Mouse (Mus musculus) limb, embryonic 10.5 days (tissue): ENCODE data around the gene Stard3. TPM values are rescaled to one million over a fixed set of nuclear protein-coding genes. Genes with fewer than 3 reads are reported as not detected.

Source experiments
- DNase-seq: peaks from one replicate; pipeline ENCODE4 v3.0.0-alpha.2; 2017; ENCODE audit warnings: low spot score
- H3K27ac ChIP-seq: fragments of 300-500 bp; sonication (generic); 2 replicates; pipeline ENCODE4 v1.5.1; 2016; ENCODE audit warnings: mild to moderate bottlenecking
- H3K27me3 ChIP-seq: fragments of 300-500 bp; sonication (generic); 2 replicates; pipeline ENCODE4 v1.6.1; 2016; ENCODE audit warnings: low read depth, mild to moderate bottlenecking; ENCODE audit not compliant: poor library complexity, severe bottlenecking
- H3K36me3 ChIP-seq: fragments of 300-500 bp; sonication (generic); 2 replicates; pipeline ENCODE4 v1.6.1; 2016; ENCODE audit warnings: mild to moderate bottlenecking, moderate library complexity
- H3K4me1 ChIP-seq: fragments of 300-500 bp; sonication (generic); 2 replicates; pipeline ENCODE4 v1.6.1; 2016
- H3K4me3 ChIP-seq: fragments of 300-500 bp; sonication (generic); 2 replicates; pipeline ENCODE4 v1.5.1; 2016; ENCODE audit warnings: mild to moderate bottlenecking, moderate library complexity
- H3K9me3 ChIP-seq: fragments of 300-500 bp; sonication (generic); replicated peaks from 2 replicates; pipeline ENCODE4 v1.6.1; 2016; ENCODE audit warnings: mild to moderate bottlenecking
- WGBS: fragments of 180-500 bp; shearing (Covaris S2); methylation state at CpG from one replicate; pipeline ENCODE4 v1.1.7; 2016; 5-methylcytosine and 5-hydroxymethylcytosine counted together
- polyA plus RNA-seq: library from polyadenylated mRNA; unstranded; fragments of >200 nt; fragmentation: Nextera tagmentation; extraction: Ambion mirVana; gene quantifications from 2 replicates; pipeline ENCODE4 v1.2.1, GENCODE M21; 2016

Stard3 gene
- polyA plus RNA-seq, 1 experiment from 2014 or later = 41.3 TPM

DNA sequence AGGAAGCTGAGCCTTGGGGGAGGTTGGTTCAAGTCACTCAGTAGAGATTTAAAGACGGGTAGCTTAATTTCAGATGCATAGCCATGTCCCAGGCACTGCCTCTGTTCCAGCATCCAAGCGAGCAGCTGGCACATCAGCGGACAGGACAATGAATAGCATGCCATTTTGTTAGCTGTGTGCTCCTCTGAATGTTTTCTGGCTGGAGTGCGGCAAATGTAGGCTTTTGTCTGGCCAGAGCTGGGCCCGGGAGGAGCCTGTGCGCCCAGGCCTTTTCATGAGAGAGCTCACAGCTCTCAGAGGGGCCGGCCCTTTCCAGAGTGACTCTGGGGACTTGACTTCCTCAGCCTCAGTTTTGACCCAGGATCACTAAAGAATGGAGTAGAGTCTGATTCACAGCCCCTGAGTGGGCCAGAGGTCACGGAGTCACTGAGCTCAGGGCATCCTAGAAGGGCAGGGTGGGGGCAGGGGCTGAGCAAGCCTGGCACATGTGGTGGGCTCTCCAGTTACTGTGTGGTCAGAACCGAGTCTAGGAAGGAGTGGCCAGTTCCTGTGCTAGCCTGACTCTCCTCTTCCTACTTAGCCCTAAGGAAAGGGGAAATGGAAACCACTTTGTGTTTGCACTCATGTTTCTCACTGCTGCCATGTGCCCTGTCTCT lies 2.8 kb downstream of the Stard3 start:
- H3K4me3 ChIP-seq = no peak overlapping the region
- DNase-seq = no peak
- 72% methylated on average over 9 of the region's 9 CpGs for WGBS
- no peaks in the 10 kb centered on the region for H3K9me3 ChIP-seq
- H3K27ac ChIP-seq = peak overlapping the region; percentile 10; the same call in 1 of the 2 replicates
- peaks cover 8% of the 10 kb centered on the region; the same call in 1 of the 2 replicates for H3K36me3 ChIP-seq
- H3K4me1 ChIP-seq = peaks cover 40% of the 10 kb centered on the region
- H3K27me3 ChIP-seq = peaks cover 8% of the 10 kb centered on the region; the same call in 1 of the 2 replicates

DNA sequence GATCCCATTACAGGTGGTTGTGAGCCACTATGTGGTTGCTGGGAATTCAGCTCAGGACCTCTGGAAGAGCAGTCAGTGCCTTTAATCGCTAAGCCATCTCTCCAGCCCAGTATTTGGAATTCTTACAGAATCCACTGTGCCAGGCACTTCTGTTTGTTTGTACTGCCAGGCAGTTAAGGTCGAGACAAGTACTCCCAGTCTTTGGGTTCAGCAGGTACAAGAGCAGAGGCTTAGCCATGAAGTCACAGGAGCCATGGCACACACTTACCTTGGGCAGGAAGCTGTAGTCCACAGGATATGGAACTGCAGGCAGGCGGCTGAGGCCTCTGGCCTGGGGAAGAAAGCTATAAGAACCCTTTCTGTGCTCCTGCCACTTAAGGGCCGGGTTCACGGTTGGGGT lies 5.6 kb downstream of the Stard3 start:
- H3K4me1 ChIP-seq = peaks cover 25% of the 10 kb centered on the region
- 87% methylated on average over 5 of the region's 5 CpGs for WGBS

DNA sequence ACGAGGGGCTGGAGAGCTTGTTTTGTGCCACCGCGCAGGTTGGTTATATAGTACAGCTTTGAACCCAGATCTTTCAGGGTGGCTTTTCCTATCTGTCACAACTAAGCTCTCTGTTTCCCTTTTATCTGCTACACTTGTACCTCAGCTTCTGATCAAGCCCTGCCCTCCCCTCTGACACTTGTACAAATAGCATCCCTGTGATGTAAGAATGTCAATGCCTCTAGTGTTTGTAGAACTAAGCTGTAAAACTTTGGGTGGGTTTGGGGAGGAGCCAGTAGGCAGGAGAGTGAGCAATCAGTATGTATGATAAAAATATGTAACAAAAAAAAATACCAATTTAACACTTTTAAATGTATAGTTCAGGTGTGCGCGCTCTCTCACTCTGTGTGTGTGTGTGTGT lies 6.2 kb downstream of the Stard3 start:
- Histone ChIP-seq H3K36me3 (peaks cover 14% of the 10 kb centered on the region), H3K27ac (no peak overlapping the region), H3K9me3 (no peaks in the 10 kb centered on the region), H3K4me1 (peaks cover 19% of the 10 kb centered on the region), H3K27me3 (no peaks in the 10 kb centered on the region), H3K4me3 (no peak overlapping the region)
- 96% methylated on average over 5 of the region's 5 CpGs for WGBS
- no peak for DNase-seq

More for the DNA sequence above, 5.6 kb downstream of the Stard3 start:
- Histone ChIP-seq H3K27me3 (no peaks in the 10 kb centered on the region), H3K27ac (no peak overlapping the region), H3K4me3 (no peak overlapping the region), H3K36me3 (peaks cover 14% of the 10 kb centered on the region), H3K9me3 (no peaks in the 10 kb centered on the region)
- DNase-seq = no peak

DNA sequence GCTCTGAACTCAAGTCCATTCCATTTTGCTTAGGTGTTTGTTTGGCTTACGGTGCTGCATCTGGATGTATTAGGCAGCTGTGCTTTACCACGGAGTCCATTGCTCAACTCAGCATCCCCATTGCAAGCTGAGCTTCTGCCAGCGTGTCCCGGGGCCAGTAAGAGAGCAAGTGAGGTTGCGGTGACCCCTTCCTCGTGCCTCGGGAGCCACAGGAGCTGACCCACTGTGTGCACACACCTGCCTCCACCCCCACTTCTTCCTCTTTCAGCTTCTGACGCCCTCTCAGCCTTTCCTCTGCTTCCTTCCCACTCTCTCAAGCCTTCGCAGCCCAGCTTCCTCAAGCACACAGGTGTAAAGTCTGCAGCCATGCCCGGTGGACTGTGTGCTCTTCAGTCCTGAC lies 8.1 kb downstream of the Stard3 start:
- H3K27me3 ChIP-seq = no peaks in the 10 kb centered on the region
- no peaks in the 10 kb centered on the region for H3K9me3 ChIP-seq
- no peak overlapping the region for H3K4me3 ChIP-seq
- DNase-seq = no peak
- H3K4me1 ChIP-seq = peaks cover 11% of the 10 kb centered on the region
- 69% methylated on average over 10 of the region's 10 CpGs for WGBS
- peaks cover 14% of the 10 kb centered on the region for H3K36me3 ChIP-seq
- no peak overlapping the region for H3K27ac ChIP-seq

DNA sequence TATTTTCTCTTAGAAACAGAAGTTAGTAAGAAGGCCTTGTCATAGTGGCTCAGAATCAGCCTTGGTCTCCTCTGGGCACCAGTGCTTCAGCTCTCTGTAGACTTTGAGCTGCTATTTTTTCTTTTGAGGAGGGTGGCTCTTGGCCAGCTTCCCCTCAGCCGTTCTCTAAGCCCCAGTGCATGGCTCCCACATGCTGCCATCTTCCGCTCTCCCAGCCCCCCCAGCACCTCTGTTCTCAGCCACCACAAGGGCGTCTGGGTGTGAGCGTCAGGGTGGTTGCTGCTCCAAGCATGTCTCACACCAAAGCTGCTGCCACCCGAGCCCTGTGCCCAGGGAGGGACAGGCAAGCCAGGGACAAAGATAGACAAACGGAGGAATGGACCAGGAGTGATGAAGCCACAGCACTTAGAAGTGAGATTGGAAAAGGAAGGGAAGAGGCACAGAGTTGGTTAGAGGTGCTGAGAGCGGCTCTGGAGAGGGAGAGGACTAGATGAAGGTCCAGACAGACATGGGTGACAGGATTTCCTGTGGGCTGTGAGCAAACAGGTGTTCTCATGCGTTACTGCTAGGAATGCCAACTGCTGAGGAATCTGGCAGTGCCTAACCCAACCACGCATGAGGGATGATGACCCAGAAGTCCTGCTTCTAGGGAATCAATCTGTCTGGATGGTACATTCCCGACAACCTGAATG lies 9.1 kb downstream of the Stard3 start:
- H3K27ac ChIP-seq = no peak overlapping the region
- no peak for DNase-seq
- H3K36me3 ChIP-seq = peaks cover 10% of the 10 kb centered on the region
- 81% methylated on average over 10 of the region's 10 CpGs for WGBS
- H3K4me3 ChIP-seq = no peak overlapping the region
- no peaks in the 10 kb centered on the region for H3K27me3 ChIP-seq
- H3K4me1 ChIP-seq = peaks cover 14% of the 10 kb centered on the region
- no peaks in the 10 kb centered on the region for H3K9me3 ChIP-seq

DNA sequence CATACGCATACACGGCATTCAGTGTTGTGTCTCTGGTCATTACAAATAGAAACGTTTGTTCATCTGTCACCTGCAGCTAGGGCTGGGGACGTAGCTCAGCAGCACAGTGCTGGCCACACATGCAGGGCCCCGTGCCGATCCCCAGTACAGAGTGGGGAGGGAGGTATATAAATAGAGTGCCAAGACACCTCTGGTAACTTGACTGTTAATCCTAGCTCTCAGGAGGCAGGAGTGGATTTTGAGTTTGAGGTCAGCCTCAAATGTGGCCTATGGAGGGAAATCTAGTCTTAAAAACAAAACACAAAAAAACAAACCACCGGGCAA lies 9.7 kb downstream of the Stard3 start:
- Histone ChIP-seq H3K4me3 (no peak overlapping the region), H3K36me3 (peaks cover 10% of the 10 kb centered on the region), H3K27me3 (no peaks in the 10 kb centered on the region), H3K9me3 (no peaks in the 10 kb centered on the region), H3K4me1 (peaks cover 14% of the 10 kb centered on the region), H3K27ac (no peak overlapping the region)
- no peak for DNase-seq
- 90% methylated on average over 7 of the region's 7 CpGs for WGBS

DNA sequence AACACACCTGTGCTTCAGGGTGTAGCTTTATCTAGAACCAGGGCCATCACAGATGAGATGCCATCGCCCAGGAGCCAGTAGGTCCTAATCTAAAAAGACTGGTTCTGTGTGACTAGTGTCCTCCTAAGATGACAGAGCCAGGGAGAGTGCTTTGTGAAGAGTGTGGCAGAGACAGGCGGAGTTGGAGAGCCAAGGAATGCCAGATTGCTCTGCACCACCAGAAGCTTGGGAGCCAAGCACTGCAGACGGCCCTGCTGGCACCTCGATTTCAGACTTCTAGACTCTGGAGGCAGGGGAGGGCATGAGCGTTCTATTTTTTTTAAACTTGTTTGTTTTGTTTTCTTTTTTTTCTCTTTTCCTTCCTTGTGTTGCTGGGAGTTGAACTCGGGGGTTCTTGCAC lies 11.2 kb downstream of the Stard3 start:
- Histone ChIP-seq H3K9me3 (no peaks in the 10 kb centered on the region), H3K36me3 (peaks cover 18% of the 10 kb centered on the region), H3K27me3 (no peaks in the 10 kb centered on the region), H3K4me3 (no peak overlapping the region), H3K4me1 (peaks cover 14% of the 10 kb centered on the region), H3K27ac (no peak overlapping the region)
- no peak for DNase-seq
- 92% methylated on average over 6 of the region's 6 CpGs for WGBS

DNA sequence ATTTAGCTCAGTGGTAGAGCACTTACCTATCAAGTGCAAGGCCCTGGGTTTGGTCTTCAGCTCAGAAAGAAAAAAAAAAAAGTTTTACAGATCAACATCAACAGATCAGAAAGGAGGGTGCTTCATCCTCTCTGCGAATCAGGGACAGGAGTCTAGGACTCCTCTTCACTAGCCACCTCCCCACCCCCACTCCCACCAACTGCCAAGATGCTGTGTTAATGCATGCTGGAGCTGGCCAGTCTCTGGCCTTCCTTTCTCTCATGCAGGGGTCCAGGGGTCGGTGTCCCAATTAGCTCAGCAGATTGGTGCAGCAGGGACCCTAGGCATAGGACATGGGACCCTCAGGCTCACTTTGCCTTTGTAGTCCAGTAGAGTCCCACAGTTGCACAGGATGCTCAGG lies 12.4 kb downstream of the Stard3 start:
- Histone ChIP-seq H3K36me3 (peaks cover 30% of the 10 kb centered on the region), H3K4me1 (peaks cover 14% of the 10 kb centered on the region), H3K27ac (no peak overlapping the region), H3K9me3 (no peaks in the 10 kb centered on the region), H3K4me3 (no peak overlapping the region), H3K27me3 (no peaks in the 10 kb centered on the region)
- 75% methylated on average over 2 of the region's 2 CpGs for WGBS
- DNase-seq = no peak

DNA sequence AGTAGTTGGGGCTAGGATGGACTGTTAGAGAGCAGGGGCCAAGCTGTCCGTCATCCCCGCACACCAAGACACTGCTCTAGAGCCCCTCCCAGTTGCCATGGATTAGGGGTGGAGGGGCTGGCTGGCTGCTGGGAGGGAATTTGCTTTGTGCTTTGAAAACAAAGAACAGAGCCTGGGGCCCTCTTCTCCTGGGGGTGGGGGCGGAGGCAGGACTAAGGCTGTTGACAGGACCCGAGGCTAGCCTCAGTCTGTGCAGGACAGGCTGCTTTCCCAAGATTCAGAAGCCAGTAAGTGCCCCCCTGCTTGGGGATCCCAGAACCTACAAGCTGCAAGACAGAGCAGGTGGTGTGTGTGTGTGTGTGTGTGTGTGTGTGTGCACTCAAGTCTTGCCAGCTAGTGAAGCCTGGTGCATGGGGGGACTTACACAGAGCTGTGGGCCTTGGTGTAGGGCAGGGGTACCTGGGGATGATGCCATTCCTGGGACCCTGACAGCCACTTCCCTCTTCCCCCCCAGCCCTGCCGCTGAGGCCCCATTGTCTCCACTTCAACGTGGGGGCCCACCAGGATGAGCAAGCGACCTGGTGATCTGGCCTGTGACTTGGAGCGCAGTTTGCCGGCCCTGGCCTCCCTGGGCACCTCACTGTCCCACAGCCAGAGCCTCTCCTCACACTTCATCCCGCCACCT lies 13.5 kb downstream of the Stard3 start:
- H3K36me3 ChIP-seq = peaks cover 36% of the 10 kb centered on the region
- no peak for DNase-seq
- H3K4me1 ChIP-seq = peaks cover 14% of the 10 kb centered on the region
- no peak overlapping the region for H3K27ac ChIP-seq
- no peak overlapping the region for H3K4me3 ChIP-seq
- no peaks in the 10 kb centered on the region for H3K9me3 ChIP-seq
- WGBS = 51% methylated on average over 10 of the region's 10 CpGs
- H3K27me3 ChIP-seq = no peaks in the 10 kb centered on the region

DNA sequence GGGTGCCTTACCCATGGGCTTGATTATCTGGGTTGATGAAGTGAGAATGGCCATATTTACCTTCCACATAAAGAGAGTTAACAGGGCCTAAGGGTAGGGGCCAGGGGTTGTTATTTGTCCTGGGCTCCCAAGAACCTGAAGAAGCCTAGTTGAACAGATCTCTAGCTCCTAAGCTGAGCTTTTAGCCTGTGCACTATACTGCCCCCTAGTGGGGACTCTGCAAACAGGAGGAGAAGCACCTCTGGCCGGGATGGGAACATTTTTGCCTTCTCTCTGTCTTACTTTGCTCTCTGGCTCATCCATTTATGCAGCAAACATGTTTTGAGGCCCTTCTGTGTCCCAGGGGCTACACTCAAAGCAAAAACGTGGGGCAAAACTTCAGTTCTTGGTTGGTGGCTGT lies 14.2 kb downstream of the Stard3 start:
- Histone ChIP-seq H3K4me1 (peaks cover 14% of the 10 kb centered on the region), H3K4me3 (no peak overlapping the region), H3K27me3 (no peaks in the 10 kb centered on the region), H3K27ac (no peak overlapping the region), H3K9me3 (no peaks in the 10 kb centered on the region), H3K36me3 (peaks cover 43% of the 10 kb centered on the region)
- peak; percentile 76 for DNase-seq
- WGBS = 8% methylated on average over 2 of the region's 2 CpGs

DNA sequence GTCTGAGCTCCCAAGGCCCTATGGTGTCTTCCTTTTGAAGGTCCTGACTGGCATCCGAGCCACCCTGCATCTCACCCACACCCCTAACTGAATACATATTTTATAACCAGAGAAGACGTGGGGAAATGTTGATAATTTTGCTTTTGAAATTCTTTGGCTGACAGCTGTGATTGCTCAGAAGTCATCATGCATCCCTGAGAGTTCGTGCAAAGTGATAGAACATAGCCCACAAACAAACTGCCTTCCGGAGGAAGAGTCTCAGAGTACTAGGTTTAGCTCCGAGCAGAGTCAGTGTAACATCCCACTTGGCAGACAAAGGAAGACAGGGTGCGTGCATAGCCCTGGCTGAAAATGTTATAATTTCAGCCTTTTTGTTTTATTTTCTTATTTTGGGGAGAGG lies 15.1 kb downstream of the Stard3 start:
- Histone ChIP-seq H3K27ac (no peak overlapping the region), H3K36me3 (peaks cover 51% of the 10 kb centered on the region), H3K4me3 (no peak overlapping the region), H3K27me3 (no peaks in the 10 kb centered on the region), H3K4me1 (peaks cover 14% of the 10 kb centered on the region), H3K9me3 (no peaks in the 10 kb centered on the region)
- DNase-seq = no peak
- 91% methylated on average over 6 of the region's 6 CpGs for WGBS

DNA sequence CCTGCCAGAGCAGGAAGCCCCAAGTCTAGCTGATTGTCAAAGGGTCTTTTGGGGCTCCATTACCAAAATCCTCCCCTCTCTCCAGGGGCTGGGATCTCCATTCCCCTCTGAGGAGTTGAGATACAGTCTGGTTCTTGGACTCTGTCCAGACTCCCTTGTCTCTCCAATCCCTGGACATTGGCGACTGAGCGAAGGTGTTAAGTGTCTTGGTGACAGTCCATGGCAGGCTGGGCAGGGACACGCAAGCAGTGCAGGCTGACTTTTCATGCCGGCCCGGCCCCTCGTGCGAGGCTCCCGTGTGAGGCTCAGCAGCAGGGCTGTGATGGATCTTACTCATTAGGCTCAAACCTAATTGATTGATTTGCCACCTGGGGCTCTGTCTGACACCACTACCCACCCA lies 16.1 kb downstream of the Stard3 start:
- DNase-seq = no peak
- 84% methylated on average over 8 of the region's 8 CpGs for WGBS
- no peak overlapping the region for H3K27ac ChIP-seq
- no peaks in the 10 kb centered on the region for H3K9me3 ChIP-seq
- peaks cover 14% of the 10 kb centered on the region for H3K4me1 ChIP-seq
- H3K36me3 ChIP-seq = peaks cover 61% of the 10 kb centered on the region
- H3K4me3 ChIP-seq = no peak overlapping the region
- H3K27me3 ChIP-seq = no peaks in the 10 kb centered on the region

DNA sequence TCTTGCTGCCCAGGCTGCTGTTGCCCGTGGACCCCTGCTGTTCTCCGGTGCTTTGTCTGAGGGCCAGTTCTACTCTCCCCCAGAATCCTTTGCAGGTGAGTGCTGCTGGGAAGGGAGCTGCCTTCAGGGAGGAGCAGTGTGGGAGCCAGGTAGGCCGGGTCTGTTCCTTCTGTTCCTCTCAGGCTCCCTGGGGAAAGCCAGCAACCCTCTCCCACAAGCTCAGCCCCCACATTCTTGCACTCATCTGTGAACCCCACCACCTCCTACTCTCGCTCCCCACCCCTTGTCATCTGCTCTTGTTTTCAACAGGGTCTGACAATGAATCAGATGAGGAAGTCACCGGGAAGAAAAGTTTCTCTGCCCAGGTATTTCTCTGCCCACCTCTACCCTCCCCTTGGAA lies 18.6 kb downstream of the Stard3 start:
- no peak for DNase-seq
- Histone ChIP-seq H3K27ac (no peak overlapping the region), H3K4me3 (no peak overlapping the region), H3K9me3 (no peaks in the 10 kb centered on the region), H3K36me3 (peaks cover 86% of the 10 kb centered on the region), H3K27me3 (no peaks in the 10 kb centered on the region), H3K4me1 (peaks cover 4% of the 10 kb centered on the region)
- 74% methylated on average over 5 of the region's 5 CpGs for WGBS
